Mouse (Mus musculus): ENCODE measurements around the gene Elfn1. TPM values are rescaled to one million over a fixed set of nuclear protein-coding genes. Genes with fewer than 3 reads are reported as not detected.
"Not testable (repeated sequence)": the region's sequence is repeated elsewhere in the genome, so short reads cannot be mapped to it uniquely, and the experiment has no call there.

Elfn1 gene
- total RNA-seq, 2 experiments from 2014 or later, result 0.45 to 0.60 TPM

DNA sequence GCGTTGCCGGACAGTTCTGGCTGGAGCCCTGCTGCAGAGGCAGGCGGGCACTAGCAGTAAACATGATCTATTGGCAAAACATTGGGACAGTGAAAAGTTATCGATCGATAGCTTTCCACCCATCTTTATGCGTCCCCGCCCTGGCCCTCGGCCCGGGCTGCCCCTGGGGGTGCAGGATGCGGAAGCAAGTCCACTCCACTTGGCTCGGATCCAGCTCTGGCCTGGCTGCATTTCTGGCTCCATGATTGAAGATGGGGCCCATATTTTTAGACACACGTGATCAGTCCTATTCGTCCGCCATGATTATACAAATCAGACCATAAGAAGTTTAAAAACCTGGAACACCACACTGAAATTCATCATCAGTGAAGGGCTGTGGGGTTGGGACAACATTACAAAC lies 57.9 kb downstream of the Elfn1 start:
- no peak for DNase-seq
- intact Hi-C loops (cut with DNase I), result no loop called here

GRCm38 (mm10) chr5:139969151-139969948 lies 61.6 kb downstream of the Elfn1 start:
- intact Hi-C loops (cut with DNase I), result no loop called here
- DNase-seq, result no peak

- intact Hi-C loops (cut with DNase I), result loop anchor here (1.0 kb wide), 1 partner anchor 132 kb away; no protein-coding TSS in a partner anchor
- DNase-seq, result peak; percentile 37 to 48
Measured at GRCm38 (mm10) chr5:139970186-139970631, 62.5 kb downstream of the Elfn1 start.

DNA sequence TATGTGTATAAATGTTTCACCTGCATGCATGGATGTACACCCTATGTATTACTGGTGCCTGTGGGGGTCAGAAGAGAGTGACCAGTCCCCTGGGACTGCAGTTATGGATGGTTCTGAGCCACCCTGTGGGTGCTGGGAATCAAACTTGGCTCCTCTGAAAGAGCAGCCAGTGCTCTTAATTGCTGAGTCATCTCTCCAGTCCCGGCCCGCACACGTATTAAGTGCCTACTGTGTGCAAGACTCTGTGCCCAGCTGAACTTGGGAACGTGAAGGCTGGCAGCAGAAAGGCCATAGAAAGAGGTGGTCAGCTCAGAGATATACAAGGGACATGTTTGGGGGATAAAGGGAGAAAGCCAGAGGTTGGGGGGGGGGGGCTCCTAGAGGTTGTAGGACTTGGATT lies 68.8 kb downstream of the Elfn1 start:
- no peak for DNase-seq
- intact Hi-C loops (cut with DNase I), result no loop called here

GRCm38 (mm10) chr5:139977476-139977875 lies 69.7 kb downstream of the Elfn1 start:
- intact Hi-C loops (cut with DNase I), result no loop called here
- DNase-seq, result no peak

- peak; percentile 18 to 20 for DNase-seq
- intact Hi-C loops (cut with DNase I), result no loop called here
Measured at GRCm38 (mm10) chr5:139978525-139979276, 71.0 kb downstream of the Elfn1 start.

- intact Hi-C loops (cut with DNase I), result no loop called here
- DNase-seq, result no peak
Measured at GRCm38 (mm10) chr5:139979371-139979770, 71.6 kb downstream of the Elfn1 start.

- intact Hi-C loops (cut with DNase I), result no loop called here
- DNase-seq, result no peak
Measured at GRCm38 (mm10) chr5:139981976-139982375, 74.2 kb downstream of the Elfn1 start.

- DNase-seq, result no peak
- intact Hi-C loops (cut with DNase I), result no loop called here
Measured at GRCm38 (mm10) chr5:139985073-139985746, 77.5 kb downstream of the Elfn1 start.

GRCm38 (mm10) chr5:139991531-139991930 lies 83.8 kb downstream of the Elfn1 start:
- intact Hi-C loops (cut with DNase I), result no loop called here

GRCm38 (mm10) chr5:139998321-139998720 lies 90.6 kb downstream of the Elfn1 start:
- intact Hi-C loops (cut with DNase I); DNase-seq: not testable (repeated sequence)

More at GRCm38 (mm10) chr5:139991531-139991930, 83.8 kb downstream of the Elfn1 start:
- DNase-seq, result no peak

DNA sequence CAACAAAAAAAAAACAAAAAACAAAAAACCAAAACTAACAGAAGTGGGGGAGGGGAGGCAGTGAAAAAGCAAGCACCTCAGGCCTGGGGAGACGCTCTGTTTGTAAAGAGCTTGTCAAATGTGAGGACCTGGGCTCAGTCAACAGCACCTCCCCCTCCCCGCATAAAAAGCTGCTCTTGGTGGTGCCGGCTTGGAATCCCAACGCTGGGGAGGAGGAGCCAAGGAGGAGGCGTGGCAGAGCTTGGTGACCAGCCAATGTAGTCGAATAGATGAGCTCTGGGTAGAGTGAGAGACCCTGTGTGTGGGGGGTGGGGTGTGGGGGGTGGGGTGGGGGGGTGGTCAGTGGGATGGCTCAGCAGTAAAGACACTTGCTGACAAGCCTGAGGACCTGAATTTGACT lies 91.2 kb downstream of the Elfn1 start:
- intact Hi-C loops (cut with DNase I), result no loop called here
- no peak for DNase-seq

GRCm38 (mm10) chr5:140002541-140002940 lies 94.8 kb downstream of the Elfn1 start:
- intact Hi-C loops (cut with DNase I), result no loop called here
- DNase-seq, result no peak

GRCm38 (mm10) chr5:140006861-140007260 lies 99.1 kb downstream of the Elfn1 start:
- intact Hi-C loops (cut with DNase I), result no loop called here

DNA sequence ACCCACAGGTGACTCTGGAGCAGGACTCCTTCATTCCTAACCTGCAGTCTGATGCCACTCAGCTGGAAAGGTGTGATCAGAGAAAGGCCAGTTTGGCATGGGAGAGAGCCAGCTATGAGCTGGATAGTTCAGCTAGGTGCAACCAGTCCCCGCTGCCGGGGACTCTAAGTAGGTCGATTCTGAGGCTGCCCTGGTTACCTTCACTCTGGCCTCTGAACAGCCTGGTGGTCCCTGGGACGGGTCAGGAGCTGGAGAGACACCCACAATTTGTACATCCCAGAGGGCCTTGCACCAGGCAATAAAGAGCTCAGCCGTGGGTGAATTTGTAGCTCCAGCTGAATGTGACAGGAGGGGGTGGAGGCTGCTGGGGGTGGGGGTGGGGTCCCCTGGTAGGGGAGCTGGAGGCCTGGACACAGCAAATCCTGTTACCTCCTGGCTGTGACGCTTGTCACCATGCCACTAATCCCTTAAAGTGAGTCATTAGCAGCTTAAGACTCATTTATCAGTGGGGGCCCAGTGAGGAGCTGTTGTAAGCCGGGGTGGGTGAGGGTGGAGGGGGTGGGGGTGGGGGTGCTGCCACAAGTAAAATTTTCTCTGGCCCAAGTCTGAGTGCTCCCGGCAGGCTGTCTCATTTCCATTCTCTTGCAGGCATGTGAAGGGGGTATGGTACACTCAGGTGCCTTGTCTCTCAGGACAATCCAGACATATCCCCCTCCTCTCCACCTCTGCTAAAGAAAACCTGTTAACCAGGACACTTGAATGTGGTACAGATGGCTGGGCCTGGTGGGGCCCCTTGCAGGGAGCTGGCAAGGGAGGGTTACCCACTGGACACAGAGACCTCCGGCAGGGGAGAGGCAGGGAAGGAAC lies 100.1 kb downstream of the Elfn1 start:
- intact Hi-C loops (cut with DNase I), result no loop called here
- DNase-seq, result no peak

More at GRCm38 (mm10) chr5:140006861-140007260, 99.1 kb downstream of the Elfn1 start:
- DNase-seq, result no peak

DNA sequence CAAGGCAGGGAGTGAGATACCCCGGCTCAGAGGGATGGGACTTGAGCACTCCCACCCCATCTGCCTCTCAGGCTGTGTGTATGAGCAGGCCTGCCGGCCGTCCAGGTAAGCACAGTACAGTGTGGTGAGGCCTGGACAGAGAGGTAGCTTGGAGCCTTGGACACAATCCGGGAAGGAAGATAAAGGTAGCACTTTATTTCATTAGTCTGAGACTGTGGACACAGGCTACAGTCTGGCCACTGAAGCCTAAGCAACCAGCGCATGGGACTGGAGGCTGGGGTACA lies 100.7 kb downstream of the Elfn1 start:
- no peak for DNase-seq
- intact Hi-C loops (cut with DNase I), result no loop called here

DNA sequence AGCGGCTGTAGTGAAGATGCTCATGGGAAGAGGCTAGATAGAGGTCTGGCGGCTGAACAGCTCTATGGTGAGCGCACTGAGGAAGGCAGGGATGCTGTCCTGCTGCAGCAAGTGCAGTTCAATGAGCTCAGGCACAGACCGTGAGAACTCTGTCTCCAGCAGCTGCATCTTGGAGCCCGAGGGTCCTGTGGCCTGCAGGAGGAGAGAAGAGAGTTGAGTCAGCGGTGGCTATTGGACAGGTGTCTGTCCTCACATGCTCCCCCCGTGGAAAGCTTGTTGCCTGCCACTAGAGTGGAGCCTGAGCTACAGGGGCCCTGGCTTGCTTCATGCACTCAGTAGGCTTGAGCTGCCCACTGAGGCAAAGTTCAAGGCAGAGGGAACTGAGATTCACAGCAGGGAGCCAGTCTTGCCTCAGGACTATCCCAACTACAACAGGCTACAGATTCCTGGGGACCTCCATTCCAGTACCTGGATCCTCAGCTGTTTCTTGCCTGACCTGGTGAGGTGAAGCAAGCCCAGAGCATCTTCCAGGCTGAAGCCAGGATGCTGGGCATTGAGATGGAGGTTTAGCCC lies 101.4 kb downstream of the Elfn1 start:
- no peak for DNase-seq
- intact Hi-C loops (cut with DNase I), result no loop called here

DNA sequence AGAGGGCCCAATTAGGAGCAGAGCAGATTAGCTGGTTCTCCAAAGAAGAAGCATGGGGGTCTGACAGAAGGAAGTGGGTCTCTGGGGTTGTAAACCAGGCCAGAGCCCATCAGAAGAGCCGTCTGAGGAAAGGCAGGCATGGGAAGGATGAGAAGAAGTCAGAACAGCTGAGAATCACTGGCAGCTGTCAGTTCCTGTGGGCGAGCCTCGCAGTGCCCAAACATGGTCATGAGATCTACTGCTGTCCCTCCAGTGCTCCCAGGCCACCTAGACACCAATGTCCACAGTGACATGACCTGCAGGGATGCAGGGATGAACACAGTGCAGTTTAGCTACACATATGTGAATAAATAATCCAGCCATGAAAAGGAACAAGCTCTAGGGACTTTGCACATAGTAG lies 102.7 kb downstream of the Elfn1 start:
- intact Hi-C loops (cut with DNase I), result no loop called here
- no peak for DNase-seq

DNA sequence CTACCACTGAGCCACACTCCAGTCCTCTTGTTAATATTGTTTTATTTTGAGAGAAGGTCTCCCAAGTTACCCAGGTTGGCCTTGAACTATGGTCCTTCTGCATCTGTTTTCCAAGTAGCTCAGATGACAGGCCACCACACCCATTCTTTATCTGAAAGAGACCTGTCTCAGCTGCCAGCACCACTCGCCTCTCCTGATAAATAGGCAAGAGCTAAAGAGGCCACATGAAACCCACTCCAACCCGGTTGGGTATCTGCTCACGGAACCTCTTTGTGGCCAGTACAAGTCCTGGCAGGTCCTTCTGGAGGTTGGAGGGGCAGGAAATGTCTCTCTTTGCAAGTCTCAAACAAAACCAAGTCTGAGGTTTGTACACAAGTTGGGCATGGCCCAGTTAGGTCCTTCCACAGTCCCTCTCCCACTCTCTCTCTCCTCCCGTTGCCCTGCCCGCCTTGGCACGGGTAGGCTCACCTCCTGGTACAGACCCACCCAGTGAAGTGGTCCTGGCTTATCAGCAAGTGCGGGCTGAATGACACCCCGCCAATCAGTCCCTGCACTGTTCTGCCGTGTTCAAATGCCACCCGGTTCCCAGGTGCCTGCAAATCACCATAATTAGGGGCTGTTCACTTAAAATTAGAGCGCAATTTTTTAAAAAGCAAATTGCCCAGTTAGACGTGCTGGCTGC lies 104.7 kb downstream of the Elfn1 start:
- intact Hi-C loops (cut with DNase I), result no loop called here
- no peak for DNase-seq

DNA sequence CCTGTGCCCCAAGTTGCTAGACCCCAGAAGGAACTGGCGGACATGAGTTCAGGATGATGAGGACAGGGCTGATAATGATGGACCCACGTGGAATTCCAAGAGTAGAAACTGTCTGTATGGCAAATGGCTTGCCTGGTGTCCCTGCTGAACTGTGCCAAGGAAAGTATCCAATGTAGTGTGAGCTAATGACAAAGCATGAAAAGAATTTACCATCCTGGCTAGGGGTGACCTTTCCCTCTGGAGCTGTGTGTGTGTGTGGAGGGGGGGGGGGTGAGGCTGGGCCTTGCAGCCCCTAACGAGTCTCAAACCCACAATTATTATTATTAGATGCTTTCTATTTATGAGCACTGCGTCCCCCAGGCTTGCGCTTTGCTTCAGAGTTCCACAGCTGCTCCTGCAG lies 105.9 kb downstream of the Elfn1 start:
- no peak for DNase-seq
- intact Hi-C loops (cut with DNase I), result no loop called here

Measured in heart, postnatal 10 days (tissue).